Mouse (Mus musculus): Measurements from ENCODE around the gene Cops6.

Gene Cops6

DNA sequence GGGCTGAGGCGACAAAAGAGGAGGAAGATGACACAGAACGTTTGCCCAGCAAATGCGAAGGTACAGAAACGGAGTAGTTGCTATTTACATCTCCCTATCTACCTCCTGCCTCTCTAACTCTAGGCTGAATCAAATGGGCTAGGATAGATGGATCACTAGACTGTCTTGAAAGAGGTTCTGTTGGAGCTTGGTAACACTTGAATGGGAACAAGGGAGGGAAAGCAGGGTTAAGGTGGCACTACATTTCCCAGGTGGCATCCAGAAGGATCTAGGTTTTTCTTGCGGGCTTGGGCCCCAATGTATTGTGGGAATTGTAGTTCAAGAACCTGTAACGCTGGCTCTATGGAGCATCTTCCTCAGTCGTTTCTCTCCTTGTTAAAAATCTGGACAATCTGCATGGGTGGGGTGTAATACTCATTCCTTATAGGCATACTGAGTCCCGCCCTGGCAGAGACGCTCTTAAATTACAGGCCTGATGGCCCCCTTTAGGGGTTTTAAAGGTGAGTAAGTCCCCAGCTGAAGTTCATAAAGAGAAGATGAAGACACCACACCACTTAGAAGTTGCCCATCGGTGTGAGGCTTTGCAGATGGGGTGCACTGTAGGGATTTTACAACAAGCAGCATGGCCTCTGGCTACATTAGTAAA lies 26.9 kb downstream of the Cops6 start:
- DNase-seq (ENCODE audit: low read depth, low spot score): peak; percentile 78

GRCm38 (mm10) chr5:138193771-138194727 lies 33.2 kb downstream of the Cops6 start, which contains the start of gene Mblac1:
Mblac1 (plus strand) TSS chr5:138194314.
- peak; percentile 71 for DNase-seq (ENCODE audit: low read depth, low spot score)

DNA sequence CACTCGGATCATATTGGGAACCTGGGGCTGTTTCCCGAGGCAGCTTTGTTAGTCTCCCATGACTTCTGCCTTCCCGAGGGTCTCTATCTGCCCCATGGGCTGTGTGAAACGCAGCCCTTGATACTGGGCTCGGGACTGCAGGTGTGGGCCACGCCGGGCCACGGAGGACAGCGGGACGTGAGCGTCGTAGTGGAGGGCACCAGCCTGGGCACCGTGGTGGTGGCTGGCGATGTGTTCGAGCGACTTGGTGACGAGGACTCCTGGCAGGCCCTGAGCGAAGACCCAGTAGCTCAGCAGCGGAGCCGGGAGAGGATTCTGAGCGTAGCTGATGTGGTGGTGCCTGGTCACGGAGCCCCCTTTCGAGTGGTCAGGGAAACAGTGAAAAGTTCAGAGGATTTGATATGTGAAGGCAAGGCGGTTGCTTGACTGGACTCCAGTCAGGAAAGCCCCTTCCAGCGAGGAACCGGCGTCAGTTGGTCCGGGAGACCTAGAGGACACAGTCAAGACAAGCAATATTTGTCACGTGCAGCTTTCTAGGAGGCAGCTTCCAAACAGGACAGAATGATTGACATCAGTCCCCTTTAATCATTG lies 34.0 kb downstream of the Cops6 start:
- no peak for DNase-seq (ENCODE audit: low read depth, low spot score)

- DNase-seq (ENCODE audit: low read depth, low spot score): no peak
These were observed 34.6 kb downstream of the Cops6 start for GRCm38 (mm10) chr5:138195463-138195862.

DNA sequence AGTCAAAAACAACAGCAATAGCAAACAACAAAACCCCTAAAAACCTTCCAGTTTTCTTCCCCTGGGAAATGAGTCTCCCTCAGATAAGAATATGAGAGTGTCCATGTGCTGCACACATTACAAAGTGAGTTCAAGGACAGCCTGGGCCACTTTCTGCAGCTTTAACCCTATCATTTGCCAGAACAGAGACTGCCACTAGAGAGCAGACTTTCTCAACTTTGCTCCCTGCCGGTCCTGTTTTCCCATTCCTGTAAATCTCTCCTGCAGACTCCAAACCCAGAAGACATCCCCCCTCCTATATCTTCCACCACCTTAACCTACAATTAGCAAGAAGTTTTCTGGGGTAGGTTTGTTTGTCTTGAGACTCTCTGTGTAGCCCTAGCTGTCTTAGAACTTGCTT lies 38.7 kb downstream of the Cops6 start:
- DNase-seq (ENCODE audit: low read depth, low spot score): no peak

DNA sequence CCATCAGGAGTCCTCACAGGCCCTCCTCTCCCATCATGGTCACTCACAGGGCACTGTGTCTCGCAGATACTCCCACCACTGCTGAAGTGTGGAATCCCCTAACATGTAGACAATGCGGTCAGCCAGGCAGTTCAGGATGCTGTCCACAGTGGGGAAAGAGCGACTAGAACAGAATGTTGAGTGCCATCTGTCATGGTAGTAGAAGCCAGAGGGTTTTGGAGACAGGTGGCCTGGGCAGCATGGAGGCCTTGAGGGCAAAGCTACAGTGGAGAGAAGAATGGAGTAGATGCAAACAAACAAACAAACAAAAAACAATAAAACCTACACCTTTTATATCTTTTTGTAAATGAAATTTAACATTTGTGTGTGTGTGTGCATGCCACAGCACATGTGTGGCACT lies 41.2 kb downstream of the Cops6 start:
- DNase-seq (ENCODE audit: low read depth, low spot score): no peak

DNA sequence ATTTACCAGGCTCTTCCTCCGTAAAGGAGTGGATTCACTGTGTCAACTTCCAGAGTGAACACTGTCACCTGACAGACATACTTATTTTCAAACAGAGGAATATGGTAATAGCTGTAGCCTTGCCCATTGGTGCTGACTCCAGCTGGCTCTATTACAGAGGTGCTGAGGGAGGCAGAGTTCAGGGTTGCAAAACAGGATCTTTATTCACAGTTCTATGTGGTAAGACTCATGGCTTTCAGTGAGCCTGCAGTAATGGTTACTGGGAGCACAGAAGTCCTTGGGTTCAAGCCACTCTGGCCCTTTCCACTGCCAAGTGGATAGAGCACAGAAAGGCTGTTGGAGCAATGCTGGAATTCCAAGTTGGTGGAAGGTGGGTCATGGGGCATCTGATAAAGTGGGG lies 46.4 kb downstream of the Cops6 start:
- no peak for DNase-seq (ENCODE audit: low read depth, low spot score)

DNA sequence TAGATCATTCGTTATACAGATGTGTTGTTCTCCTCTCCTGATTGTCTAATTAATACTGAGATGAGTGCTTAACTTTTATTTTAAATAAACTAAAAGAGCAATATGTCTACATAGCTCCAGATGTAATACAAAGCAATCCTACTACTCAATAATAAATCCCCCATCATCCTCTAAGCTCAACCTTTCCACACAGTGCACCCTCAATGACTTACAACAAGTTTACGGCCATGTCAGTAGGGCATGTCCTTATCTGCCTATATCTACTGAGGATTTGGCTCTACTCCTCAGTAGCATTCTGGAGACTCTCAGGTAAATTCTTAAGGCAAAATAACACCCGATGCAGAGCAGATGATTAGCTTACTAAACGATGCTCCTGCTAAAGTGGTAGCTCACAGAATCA lies 47.0 kb downstream of the Cops6 start:
- no peak for DNase-seq (ENCODE audit: low read depth, low spot score)

Data from brain, embryonic 18.5 days (tissue).